Mouse (Mus musculus): ENCODE results near the gene Srd5a2. TPM values are rescaled to one million over a fixed set of nuclear protein-coding genes. Genes with fewer than 3 reads are reported as not detected.

The Srd5a2 gene
- polyA plus RNA-seq, 1 experiment from 2014 or later = 0.10 TPM

- no peak for ATAC-seq (replicated peaks)
- Histone ChIP-seq H3K9me3 (no peaks in the 10 kb centered on the region), H3K9ac (no peak overlapping the region), H3K27ac (no peak overlapping the region), H3K4me3 (no peak overlapping the region), H3K36me3 (replicated peaks) (no peaks in the 10 kb centered on the region), H3K4me2 (no peak overlapping the region), H3K27me3 (replicated peaks) (no peaks in the 10 kb centered on the region), H3K4me1 (no peaks in the 10 kb centered on the region)
- WGBS = 86% methylated on average over 4 of the region's 4 CpGs
Observed at GRCm38 (mm10) chr17:74018281-74018680, 29.4 kb downstream of the Srd5a2 start.

- WGBS = 95% methylated on average over 1 of the region's 1 CpGs
- no peak overlapping the region for H3K27ac ChIP-seq
- no peak for ATAC-seq (replicated peaks)
Observed at GRCm38 (mm10) chr17:74017649-74018048, 30.1 kb downstream of the Srd5a2 start.

GRCm38 (mm10) chr17:74015128-74015527 lies 32.6 kb downstream of the Srd5a2 start:
- no peaks in the 10 kb centered on the region for H3K4me1 ChIP-seq
- H3K36me3 ChIP-seq (replicated peaks) = no peaks in the 10 kb centered on the region
- WGBS = 91% methylated on average over 6 of the region's 6 CpGs
- no peaks in the 10 kb centered on the region for H3K27me3 ChIP-seq (replicated peaks)
- no peak overlapping the region for H3K27ac ChIP-seq
- no peak for ATAC-seq (replicated peaks)
- H3K4me3 ChIP-seq = no peak overlapping the region
- H3K9ac ChIP-seq = no peak overlapping the region
- no peaks in the 10 kb centered on the region for H3K9me3 ChIP-seq
- no peak overlapping the region for H3K4me2 ChIP-seq

More at GRCm38 (mm10) chr17:74017649-74018048, 30.1 kb downstream of the Srd5a2 start:
- H3K9ac ChIP-seq = no peak overlapping the region
- H3K9me3 ChIP-seq = no peaks in the 10 kb centered on the region
- no peaks in the 10 kb centered on the region for H3K4me1 ChIP-seq
- no peak overlapping the region for H3K4me2 ChIP-seq
- no peaks in the 10 kb centered on the region for H3K36me3 ChIP-seq (replicated peaks)
- no peaks in the 10 kb centered on the region for H3K27me3 ChIP-seq (replicated peaks)
- H3K4me3 ChIP-seq = no peak overlapping the region

GRCm38 (mm10) chr17:74008680-74009079 lies 39.0 kb downstream of the Srd5a2 start:
- Histone ChIP-seq H3K4me2 (no peak overlapping the region), H3K9ac (no peak overlapping the region), H3K27ac (no peak overlapping the region), H3K36me3 (replicated peaks) (no peaks in the 10 kb centered on the region), H3K4me3 (no peak overlapping the region), H3K27me3 (replicated peaks) (no peaks in the 10 kb centered on the region), H3K4me1 (no peaks in the 10 kb centered on the region), H3K9me3 (no peaks in the 10 kb centered on the region)
- WGBS = 31% methylated on average over 4 of the region's 4 CpGs
- no peak for ATAC-seq (replicated peaks)

GRCm38 (mm10) chr17:74007001-74007400 lies 40.7 kb downstream of the Srd5a2 start:
- H3K9me3 ChIP-seq = no peaks in the 10 kb centered on the region
- no peak overlapping the region for H3K4me2 ChIP-seq
- WGBS = 84% methylated on average over 8 of the region's 8 CpGs
- H3K4me1 ChIP-seq = no peaks in the 10 kb centered on the region
- no peak overlapping the region for H3K4me3 ChIP-seq
- no peaks in the 10 kb centered on the region for H3K27me3 ChIP-seq (replicated peaks)
- H3K9ac ChIP-seq = no peak overlapping the region
- no peak overlapping the region for H3K27ac ChIP-seq
- H3K36me3 ChIP-seq (replicated peaks) = no peaks in the 10 kb centered on the region
- ATAC-seq (replicated peaks) = no peak

GRCm38 (mm10) chr17:74002396-74002795 lies 45.3 kb downstream of the Srd5a2 start:
- H3K36me3 ChIP-seq (replicated peaks) = no peaks in the 10 kb centered on the region
- no peak overlapping the region for H3K9ac ChIP-seq
- no peaks in the 10 kb centered on the region for H3K27me3 ChIP-seq (replicated peaks)
- no peak overlapping the region for H3K4me3 ChIP-seq
- ATAC-seq (replicated peaks) = no peak
- no peak overlapping the region for H3K27ac ChIP-seq
- H3K4me2 ChIP-seq = no peak overlapping the region
- H3K9me3 ChIP-seq = no peaks in the 10 kb centered on the region
- 81% methylated on average over 2 of the region's 2 CpGs for WGBS
- no peaks in the 10 kb centered on the region for H3K4me1 ChIP-seq

- Histone ChIP-seq H3K9me3 (no peaks in the 10 kb centered on the region), H3K27ac (no peak overlapping the region), H3K4me2 (no peak overlapping the region), H3K4me3 (no peak overlapping the region), H3K36me3 (replicated peaks) (no peaks in the 10 kb centered on the region), H3K27me3 (replicated peaks) (no peaks in the 10 kb centered on the region), H3K9ac (no peak overlapping the region), H3K4me1 (no peaks in the 10 kb centered on the region)
- no peak for ATAC-seq (replicated peaks)
- 95% methylated on average over 13 of the region's 13 CpGs for WGBS
Observed at GRCm38 (mm10) chr17:73995907-73996645, 51.6 kb downstream of the Srd5a2 start.

GRCm38 (mm10) chr17:73991264-73991663 lies 56.5 kb downstream of the Srd5a2 start:
- no peaks in the 10 kb centered on the region for H3K27me3 ChIP-seq (replicated peaks)
- no peaks in the 10 kb centered on the region for H3K36me3 ChIP-seq (replicated peaks)
- H3K4me1 ChIP-seq = no peaks in the 10 kb centered on the region
- H3K4me2 ChIP-seq = no peak overlapping the region
- H3K9me3 ChIP-seq = no peaks in the 10 kb centered on the region
- H3K4me3 ChIP-seq = no peak overlapping the region
- ATAC-seq (replicated peaks) = no peak
- H3K27ac ChIP-seq = no peak overlapping the region
- 88% methylated on average over 4 of the region's 4 CpGs for WGBS
- no peak overlapping the region for H3K9ac ChIP-seq

GRCm38 (mm10) chr17:73986571-73986970 lies 61.1 kb downstream of the Srd5a2 start:
- no peak overlapping the region for H3K4me3 ChIP-seq
- H3K36me3 ChIP-seq (replicated peaks) = no peaks in the 10 kb centered on the region
- H3K4me2 ChIP-seq = no peak overlapping the region
- no peaks in the 10 kb centered on the region for H3K4me1 ChIP-seq
- H3K9me3 ChIP-seq = no peaks in the 10 kb centered on the region
- H3K27me3 ChIP-seq (replicated peaks) = no peaks in the 10 kb centered on the region
- no peak for ATAC-seq (replicated peaks)
- WGBS = 64% methylated on average over 2 of the region's 2 CpGs
- no peak overlapping the region for H3K9ac ChIP-seq
- H3K27ac ChIP-seq = no peak overlapping the region

GRCm38 (mm10) chr17:73985936-73986335 lies 61.8 kb downstream of the Srd5a2 start:
- Histone ChIP-seq H3K4me3 (no peak overlapping the region), H3K9me3 (no peaks in the 10 kb centered on the region), H3K4me2 (no peak overlapping the region), H3K36me3 (replicated peaks) (no peaks in the 10 kb centered on the region), H3K27ac (no peak overlapping the region), H3K9ac (no peak overlapping the region), H3K4me1 (no peaks in the 10 kb centered on the region), H3K27me3 (replicated peaks) (no peaks in the 10 kb centered on the region)
- no peak for ATAC-seq (replicated peaks)
- 88% methylated on average over 4 of the region's 4 CpGs for WGBS

- Histone ChIP-seq H3K9me3 (no peaks in the 10 kb centered on the region), H3K9ac (no peak overlapping the region), H3K4me1 (no peaks in the 10 kb centered on the region), H3K27ac (no peak overlapping the region), H3K4me3 (no peak overlapping the region), H3K36me3 (replicated peaks) (no peaks in the 10 kb centered on the region), H3K27me3 (replicated peaks) (no peaks in the 10 kb centered on the region), H3K4me2 (no peak overlapping the region)
- ATAC-seq (replicated peaks) = no peak
- 20% methylated on average over 4 of the region's 4 CpGs for WGBS
Observed at GRCm38 (mm10) chr17:73984508-73984907, 63.2 kb downstream of the Srd5a2 start.

- no peak overlapping the region for H3K9ac ChIP-seq
- no peaks in the 10 kb centered on the region for H3K36me3 ChIP-seq (replicated peaks)
- no peak overlapping the region for H3K27ac ChIP-seq
- no peaks in the 10 kb centered on the region for H3K4me1 ChIP-seq
- WGBS = 77% methylated on average over 1 of the region's 1 CpGs
- no peaks in the 10 kb centered on the region for H3K9me3 ChIP-seq
- H3K4me3 ChIP-seq = no peak overlapping the region
- ATAC-seq (replicated peaks) = no peak
- H3K27me3 ChIP-seq (replicated peaks) = no peaks in the 10 kb centered on the region
- no peak overlapping the region for H3K4me2 ChIP-seq
Observed at GRCm38 (mm10) chr17:73982871-73983270, 64.8 kb downstream of the Srd5a2 start.

- no peak for ATAC-seq (replicated peaks)
- Histone ChIP-seq H3K4me2 (no peak overlapping the region), H3K36me3 (replicated peaks) (no peaks in the 10 kb centered on the region)
Observed at GRCm38 (mm10) chr17:73976066-73976465, 71.7 kb downstream of the Srd5a2 start.

More at GRCm38 (mm10) chr17:73976066-73976465, 71.7 kb downstream of the Srd5a2 start:
- Histone ChIP-seq H3K9ac (no peak overlapping the region), H3K27ac (no peak overlapping the region), H3K27me3 (replicated peaks) (no peaks in the 10 kb centered on the region), H3K9me3 (no peaks in the 10 kb centered on the region), H3K4me1 (no peaks in the 10 kb centered on the region), H3K4me3 (no peak overlapping the region)
